Mouse (Mus musculus) hindbrain, embryonic 12.5 days (tissue): ENCODE measurements around the gene Hoxb4. TPM values are rescaled to one million over a fixed set of nuclear protein-coding genes. Genes with fewer than 3 reads are reported as not detected.

ENCODE experiments used
- ATAC-seq: fragments of 200-750 bp; cut with Nextera tagmentation; 2 replicates; pipeline ENCODE4 v1.8.0; 2017; ENCODE audit warnings: moderate TSS enrichment; ENCODE audit not compliant: low FRiP score
- H3K27ac ChIP-seq: fragments of 300-500 bp; sonication (generic); 2 replicates; pipeline ENCODE4 v1.5.1; 2016; ENCODE audit warnings: mild to moderate bottlenecking
- H3K27me3 ChIP-seq: fragments of 300-500 bp; sonication (generic); 2 replicates; pipeline ENCODE4 v1.6.1; 2016; ENCODE audit warnings: mild to moderate bottlenecking
- H3K36me3 ChIP-seq: fragments of 300-500 bp; sonication (generic); 2 replicates; pipeline ENCODE4 v1.6.1; 2016; ENCODE audit warnings: mild to moderate bottlenecking
- H3K4me1 ChIP-seq: fragments of 300-500 bp; sonication (generic); 2 replicates; pipeline ENCODE4 v1.6.1; 2016
- H3K4me2 ChIP-seq: fragments of 300-500 bp; sonication (generic); replicated peaks from 2 replicates; pipeline ENCODE4 v1.6.1; 2016; ENCODE audit warnings: mild to moderate bottlenecking
- H3K4me3 ChIP-seq: fragments of 300-500 bp; sonication (generic); 2 replicates; pipeline ENCODE4 v1.5.1; 2016; ENCODE audit warnings: mild to moderate bottlenecking
- H3K9ac ChIP-seq: fragments of 300-500 bp; sonication (generic); 2 replicates; pipeline ENCODE4 v1.6.1; 2016; ENCODE audit warnings: mild to moderate bottlenecking, moderate library complexity
- H3K9me3 ChIP-seq: fragments of 300-500 bp; sonication (generic); replicated peaks from 2 replicates; pipeline ENCODE4 v1.6.1; 2016; ENCODE audit warnings: mild to moderate bottlenecking
- WGBS: fragments of 180-500 bp; shearing (Covaris S2); methylation state at CpG from one replicate; pipeline ENCODE4 v1.1.7; 2016; 5-methylcytosine and 5-hydroxymethylcytosine counted together
- polyA plus RNA-seq: library from polyadenylated mRNA; unstranded; fragments of >200 nt; fragmentation: Nextera tagmentation; extraction: Ambion mirVana; gene quantifications from 2 replicates; pipeline ENCODE4 v1.2.1, GENCODE M21; 2016

Gene Hoxb4
- polyA plus RNA-seq, 1 experiment from 2014 or later: 7.7 TPM

- H3K9me3 ChIP-seq: no peaks in the 10 kb centered on the region
- no peak for ATAC-seq
- H3K4me3 ChIP-seq: peak within 1 kb of the TSS; percentile 42
- WGBS: 3% methylated on average over 10 of the region's 10 CpGs
- peaks cover 98% of the 10 kb centered on the region for H3K27me3 ChIP-seq
- H3K27ac ChIP-seq: peak within 1 kb of the TSS; percentile 95
- no peaks in the 10 kb centered on the region for H3K36me3 ChIP-seq
- peak within 1 kb of the TSS; percentile 62 for H3K4me2 ChIP-seq
- 0 out of 2 replicates have a peak, but pooled peaks cover 6% of the 10 kb centered on the region for H3K4me1 ChIP-seq
- peak within 1 kb of the TSS; percentile 85 for H3K9ac ChIP-seq
Observed at GRCm38 (mm10) chr11:96323154-96323553, 5.1 kb downstream of the Hoxb4 start, which contains the start of gene Hoxb3. Hoxb3 (plus strand) TSS chr11:96323326.

- Histone ChIP-seq H3K4me1 (no peaks in the 10 kb centered on the region), H3K36me3 (no peaks in the 10 kb centered on the region), H3K4me3 (peak overlapping the region; percentile 42), H3K9ac (peak overlapping the region; percentile 85), H3K9me3 (no peaks in the 10 kb centered on the region), H3K4me2 (peak overlapping the region; percentile 62), H3K27me3 (peaks cover 99% of the 10 kb centered on the region), H3K27ac (peak overlapping the region; percentile 95)
- WGBS: under 1% methylated on average over 5 of the region's 5 CpGs
- no peak for ATAC-seq
Observed at GRCm38 (mm10) chr11:96324125-96324524, 6.1 kb downstream of the Hoxb4 start.

DNA sequence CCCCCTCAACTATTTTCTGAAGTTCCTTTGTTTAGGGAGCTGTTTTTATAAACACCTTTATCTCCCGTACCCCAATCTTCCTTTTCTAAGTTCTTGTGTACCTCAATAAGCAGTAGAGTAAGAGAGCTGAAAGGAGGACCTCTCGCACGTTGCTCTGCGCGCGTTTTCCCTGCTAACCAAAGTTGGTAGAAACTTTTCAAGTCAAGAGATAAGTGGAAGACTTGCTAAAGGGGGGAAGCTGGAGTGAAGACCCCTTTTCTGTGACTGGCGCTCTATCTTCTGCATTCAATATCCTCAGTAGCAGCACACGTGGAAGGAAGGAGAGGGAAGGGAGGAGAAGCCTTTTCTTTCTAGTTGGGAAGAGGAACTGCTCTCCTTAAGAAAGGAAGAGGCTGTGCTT lies 6.9 kb downstream of the Hoxb4 start:
- H3K4me1 ChIP-seq: no peaks in the 10 kb centered on the region
- peak overlapping the region; percentile 95 for H3K27ac ChIP-seq
- H3K4me3 ChIP-seq: peak overlapping the region; percentile 42
- peak overlapping the region; percentile 85 for H3K9ac ChIP-seq
- no peaks in the 10 kb centered on the region for H3K9me3 ChIP-seq
- ATAC-seq: no peak
- 3% methylated on average over 8 of the region's 8 CpGs for WGBS
- peaks cover 99% of the 10 kb centered on the region for H3K27me3 ChIP-seq
- H3K36me3 ChIP-seq: no peaks in the 10 kb centered on the region
- peak overlapping the region; percentile 62 for H3K4me2 ChIP-seq

DNA sequence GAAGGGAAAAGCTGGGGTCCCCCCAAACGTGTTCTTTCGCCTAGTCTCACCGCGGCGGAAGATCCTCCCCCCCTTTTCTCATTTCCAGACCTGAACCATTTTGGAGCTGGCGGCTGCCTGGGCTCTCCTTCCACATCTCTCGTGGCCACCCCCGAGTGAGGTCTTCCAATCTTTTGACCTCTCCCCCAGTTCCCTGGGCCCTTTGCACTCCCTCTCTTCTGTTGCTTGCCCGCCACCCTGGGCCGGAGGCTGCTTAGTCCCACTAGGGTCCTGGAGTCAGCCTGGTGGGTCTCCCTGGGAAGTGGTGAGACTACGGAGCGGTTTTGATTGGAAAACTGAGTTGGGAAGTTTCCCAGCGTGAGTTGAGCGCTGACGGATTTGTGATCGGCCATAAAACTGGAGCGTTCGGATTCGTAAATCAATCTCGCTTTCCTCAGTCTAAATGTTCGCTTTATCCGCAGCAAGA lies 7.7 kb downstream of the Hoxb4 start:
- Histone ChIP-seq H3K4me1 (no peaks in the 10 kb centered on the region), H3K4me3 (peak overlapping the region; percentile 42), H3K27ac (peak overlapping the region; percentile 95), H3K4me2 (peak overlapping the region; percentile 62), H3K9me3 (no peaks in the 10 kb centered on the region), H3K27me3 (peaks cover 99% of the 10 kb centered on the region), H3K36me3 (no peaks in the 10 kb centered on the region), H3K9ac (peak overlapping the region; percentile 85)
- WGBS: 3% methylated on average over 22 of the region's 22 CpGs
- ATAC-seq: no peak

DNA sequence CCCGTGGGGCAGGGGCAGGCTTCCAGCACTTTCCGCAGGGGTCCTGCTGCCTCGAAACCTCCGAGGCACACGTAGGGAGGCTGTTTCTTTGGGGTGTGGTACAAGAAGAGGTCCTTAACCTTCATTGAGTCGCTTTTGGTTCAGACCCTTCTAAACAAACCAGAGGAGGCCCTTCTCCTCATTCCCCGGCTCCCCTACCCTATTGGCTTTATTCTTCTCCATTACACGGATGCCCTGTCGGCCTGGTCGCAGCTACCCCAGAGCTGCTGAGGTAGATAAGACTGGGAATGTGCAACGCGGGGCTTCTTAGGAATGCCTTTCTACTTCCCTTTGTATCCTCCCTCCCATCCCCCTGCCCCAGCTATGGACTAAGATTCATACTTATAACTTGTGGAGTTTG lies 8.6 kb downstream of the Hoxb4 start:
- Histone ChIP-seq H3K9me3 (no peaks in the 10 kb centered on the region), H3K4me2 (peak overlapping the region; percentile 62), H3K4me1 (no peaks in the 10 kb centered on the region), H3K27ac (peak overlapping the region; percentile 95), H3K36me3 (no peaks in the 10 kb centered on the region), H3K9ac (peak overlapping the region; percentile 85), H3K4me3 (peak overlapping the region; percentile 42), H3K27me3 (peaks cover 100% of the 10 kb centered on the region)
- no peak for ATAC-seq
- 3% methylated on average over 12 of the region's 12 CpGs for WGBS

GRCm38 (mm10) chr11:96327122-96327521 lies 9.1 kb downstream of the Hoxb4 start:
- peak overlapping the region; percentile 42 for H3K4me3 ChIP-seq

GRCm38 (mm10) chr11:96327750-96328149 lies 9.7 kb downstream of the Hoxb4 start:
- WGBS: 3% methylated on average over 5 of the region's 5 CpGs
- H3K36me3 ChIP-seq: no peaks in the 10 kb centered on the region
- peak overlapping the region; percentile 62 for H3K4me2 ChIP-seq
- H3K4me3 ChIP-seq: peak overlapping the region; percentile 42
- no peaks in the 10 kb centered on the region for H3K4me1 ChIP-seq
- no peaks in the 10 kb centered on the region for H3K9me3 ChIP-seq
- H3K27me3 ChIP-seq: peaks cover 100% of the 10 kb centered on the region
- H3K9ac ChIP-seq: peak overlapping the region; percentile 85
- H3K27ac ChIP-seq: peak overlapping the region; percentile 95
- peak; percentile 64; the same call in 1 of the 2 replicates for ATAC-seq

More at GRCm38 (mm10) chr11:96327122-96327521, 9.1 kb downstream of the Hoxb4 start:
- H3K27ac ChIP-seq: peak overlapping the region; percentile 95
- 2% methylated on average over 7 of the region's 7 CpGs for WGBS
- H3K4me1 ChIP-seq: no peaks in the 10 kb centered on the region
- H3K9me3 ChIP-seq: no peaks in the 10 kb centered on the region
- peak overlapping the region; percentile 62 for H3K4me2 ChIP-seq
- no peak for ATAC-seq
- peak overlapping the region; percentile 85 for H3K9ac ChIP-seq
- no peaks in the 10 kb centered on the region for H3K36me3 ChIP-seq
- peaks cover 100% of the 10 kb centered on the region for H3K27me3 ChIP-seq

GRCm38 (mm10) chr11:96328605-96329004 lies 10.5 kb downstream of the Hoxb4 start:
- no peaks in the 10 kb centered on the region for H3K9me3 ChIP-seq
- H3K27me3 ChIP-seq: peaks cover 100% of the 10 kb centered on the region
- peak overlapping the region; percentile 42 for H3K4me3 ChIP-seq
- no peaks in the 10 kb centered on the region for H3K4me1 ChIP-seq
- ATAC-seq: no peak
- 5% methylated on average over 8 of the region's 8 CpGs for WGBS
- peak overlapping the region; percentile 85 for H3K9ac ChIP-seq
- H3K36me3 ChIP-seq: no peaks in the 10 kb centered on the region
- peak overlapping the region; percentile 95 for H3K27ac ChIP-seq
- peak overlapping the region; percentile 62 for H3K4me2 ChIP-seq

- under 1% methylated on average over 8 of the region's 8 CpGs for WGBS
- peak overlapping the region; percentile 62 for H3K4me2 ChIP-seq
- no peaks in the 10 kb centered on the region for H3K9me3 ChIP-seq
- peaks cover 100% of the 10 kb centered on the region for H3K27me3 ChIP-seq
- no peak for ATAC-seq
- peak overlapping the region; percentile 95 for H3K27ac ChIP-seq
- H3K4me1 ChIP-seq: peaks cover 4% of the 10 kb centered on the region; the same call in 1 of the 2 replicates
- H3K4me3 ChIP-seq: peak overlapping the region; percentile 42
- no peaks in the 10 kb centered on the region for H3K36me3 ChIP-seq
- peak overlapping the region; percentile 85 for H3K9ac ChIP-seq
Observed at GRCm38 (mm10) chr11:96332105-96332504, 14.0 kb downstream of the Hoxb4 start.

- Histone ChIP-seq H3K27ac (peak overlapping the region; percentile 95), H3K9ac (peak overlapping the region; percentile 85)
Observed at GRCm38 (mm10) chr11:96332618-96333032, 14.6 kb downstream of the Hoxb4 start.

GRCm38 (mm10) chr11:96333241-96334001 lies 15.4 kb downstream of the Hoxb4 start:
- Histone ChIP-seq H3K4me3 (peak overlapping the region; percentile 42), H3K27ac (peak overlapping the region; percentile 95), H3K36me3 (no peaks in the 10 kb centered on the region), H3K9ac (peak overlapping the region; percentile 85), H3K27me3 (peaks cover 100% of the 10 kb centered on the region), H3K9me3 (no peaks in the 10 kb centered on the region), H3K4me2 (peak overlapping the region; percentile 62), H3K4me1 (peaks cover 4% of the 10 kb centered on the region; the same call in 1 of the 2 replicates)
- no peak for ATAC-seq
- 1% methylated on average over 17 of the region's 17 CpGs for WGBS

More at GRCm38 (mm10) chr11:96332618-96333032, 14.6 kb downstream of the Hoxb4 start:
- ATAC-seq: no peak
- H3K9me3 ChIP-seq: no peaks in the 10 kb centered on the region
- WGBS: under 1% methylated on average over 34 of the region's 35 CpGs
- no peaks in the 10 kb centered on the region for H3K36me3 ChIP-seq
- peak overlapping the region; percentile 42 for H3K4me3 ChIP-seq
- peak overlapping the region; percentile 62 for H3K4me2 ChIP-seq
- peaks cover 4% of the 10 kb centered on the region; the same call in 1 of the 2 replicates for H3K4me1 ChIP-seq
- H3K27me3 ChIP-seq: peaks cover 100% of the 10 kb centered on the region

- Histone ChIP-seq H3K36me3 (no peaks in the 10 kb centered on the region), H3K4me3 (peak overlapping the region; percentile 42), H3K27ac (peak overlapping the region; percentile 95), H3K4me2 (peak overlapping the region; percentile 62), H3K4me1 (peaks cover 6% of the 10 kb centered on the region; the same call in 1 of the 2 replicates), H3K27me3 (peaks cover 100% of the 10 kb centered on the region), H3K9ac (peak overlapping the region; percentile 85), H3K9me3 (no peaks in the 10 kb centered on the region)
- WGBS: 14% methylated on average over 2 of the region's 2 CpGs
- ATAC-seq: no peak
Observed at GRCm38 (mm10) chr11:96334002-96334364, 15.9 kb downstream of the Hoxb4 start.
